Mouse (Mus musculus) embryonic facial prominence, embryonic 14.5 days (tissue): Measurements from ENCODE around the gene Slc35e3. TPM values are rescaled to one million over a fixed set of nuclear protein-coding genes. Genes with fewer than 3 reads are reported as not detected.
"Not testable (repeated sequence)": the region's sequence is repeated elsewhere in the genome, so short reads cannot be mapped to it uniquely, and the experiment has no call there.

Experiments used
- ATAC-seq: fragments of 200-750 bp; cut with Nextera tagmentation; 2 replicates; pipeline ENCODE4 v1.8.0; 2017; ENCODE audit warnings: low read depth, moderate number of reproducible peaks, moderate TSS enrichment
- DNase-seq: peaks from one replicate; pipeline ENCODE4 v3.0.0-alpha.2; 2015; ENCODE audit warnings: low spot score
- H3K27ac ChIP-seq: fragments of 300-500 bp; sonication (generic); replicated peaks from 2 replicates; pipeline ENCODE4 v1.5.1; 2014; ENCODE audit warnings: low read depth, mild to moderate bottlenecking, low read length, moderate library complexity
- H3K27me3 ChIP-seq: fragments of 300-500 bp; sonication (generic); replicated peaks from 2 replicates; pipeline ENCODE4 v1.6.1; 2014; ENCODE audit warnings: low read length; ENCODE audit not compliant: control insufficient read depth, insufficient read depth
- H3K36me3 ChIP-seq: fragments of 300-500 bp; sonication (generic); 2 replicates; pipeline ENCODE4 v1.6.1; 2014; ENCODE audit warnings: low read length, mixed read lengths; ENCODE audit not compliant: control insufficient read depth, insufficient read depth
- H3K4me1 ChIP-seq: fragments of 300-500 bp; sonication (generic); 2 replicates; pipeline ENCODE4 v1.6.1; 2014; ENCODE audit warnings: antibody characterized with exemption, low read length; ENCODE audit not compliant: control insufficient read depth, insufficient read depth
- H3K4me2 ChIP-seq: fragments of 300-500 bp; sonication (generic); 2 replicates; pipeline ENCODE4 v1.6.1; 2014; ENCODE audit warnings: low read depth, mild to moderate bottlenecking, low read length, moderate library complexity, mixed read lengths
- H3K4me3 ChIP-seq: fragments of 300-500 bp; sonication (generic); 2 replicates; pipeline ENCODE4 v1.5.1; 2014; ENCODE audit warnings: low read depth, mild to moderate bottlenecking, low read length
- H3K9ac ChIP-seq: fragments of 300-500 bp; sonication (generic); 2 replicates; pipeline ENCODE4 v1.6.1; 2014; ENCODE audit warnings: low read depth, mild to moderate bottlenecking, low read length, moderate library complexity, mixed read lengths
- H3K9me3 ChIP-seq: fragments of 300-500 bp; sonication (generic); 2 replicates; pipeline ENCODE4 v1.6.1; 2016; ENCODE audit warnings: low read length; ENCODE audit not compliant: control insufficient read depth
- WGBS: fragments of 180-500 bp; shearing (Covaris S2); extraction: QIAGEN DNeasy Blood & Tissue Kit; methylation state at CpG from one replicate; pipeline ENCODE4 v1.1.7; 2014; 5-methylcytosine and 5-hydroxymethylcytosine counted together
- polyA plus RNA-seq: library from polyadenylated mRNA; unstranded; fragments of >200 nt; fragmentation: Nextera tagmentation; extraction: Ambion mirVana; gene quantifications from 2 replicates; pipeline ENCODE4 v1.2.1, GENCODE M21; 2014

Gene Slc35e3
- polyA plus RNA-seq, 1 experiment from 2014 or later, result 15.5 TPM

DNA sequence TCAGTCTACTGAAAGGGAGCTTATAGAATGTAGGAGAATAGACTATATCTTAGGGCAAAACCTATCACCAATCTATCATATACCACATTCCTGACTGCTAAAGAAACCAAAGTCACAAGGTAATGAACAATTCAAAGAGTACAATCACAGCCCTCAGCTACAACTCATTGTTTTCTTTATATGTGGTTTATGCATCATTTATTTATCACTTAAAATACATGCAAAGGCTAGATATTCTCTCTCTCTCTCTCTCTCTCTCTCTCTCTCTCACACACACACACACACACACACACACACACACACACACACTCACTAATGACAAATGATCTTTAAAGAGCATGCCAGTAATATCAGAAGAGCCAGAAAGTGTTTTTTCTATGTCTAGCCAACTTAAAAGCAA lies 40.4 kb downstream of the Slc35e3 start:
- Histone ChIP-seq H3K9me3 (no peaks in the 10 kb centered on the region), H3K4me3 (no peak overlapping the region), H3K27ac (no peak overlapping the region), H3K9ac (no peak overlapping the region), H3K4me1 (peaks cover 8% of the 10 kb centered on the region; the same call in 1 of the 2 replicates), H3K27me3 (no peaks in the 10 kb centered on the region), H3K4me2 (no peak overlapping the region), H3K36me3 (peaks cover 76% of the 10 kb centered on the region)
- no peak for DNase-seq
- ATAC-seq, result no peak

DNA sequence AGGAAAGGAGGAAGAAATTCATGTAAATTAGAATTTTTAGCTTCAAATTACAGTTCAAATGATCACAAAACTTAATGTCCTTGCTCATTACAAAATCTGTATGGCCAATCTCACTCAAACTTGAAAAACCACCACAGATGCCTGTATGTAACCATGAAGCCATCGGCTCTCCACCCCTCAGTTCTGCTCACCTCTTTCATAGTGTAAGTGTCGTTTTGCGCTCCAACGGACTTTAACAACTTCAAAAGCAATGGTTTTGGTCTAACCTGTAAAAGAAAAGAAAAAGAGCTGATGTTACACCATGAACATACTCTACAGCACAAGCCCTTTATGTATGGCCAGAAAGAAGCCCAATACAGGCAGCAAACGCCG lies 41.2 kb downstream of the Slc35e3 start:
- DNase-seq, result no peak
- Histone ChIP-seq H3K36me3 (peaks cover 84% of the 10 kb centered on the region), H3K4me1 (peaks cover 8% of the 10 kb centered on the region; the same call in 1 of the 2 replicates), H3K27ac (no peak overlapping the region), H3K4me2 (no peak overlapping the region), H3K27me3 (no peaks in the 10 kb centered on the region), H3K9me3 (no peaks in the 10 kb centered on the region), H3K9ac (no peak overlapping the region), H3K4me3 (no peak overlapping the region)
- WGBS, result 96% methylated on average over 6 of the region's 6 CpGs
- no peak for ATAC-seq

DNA sequence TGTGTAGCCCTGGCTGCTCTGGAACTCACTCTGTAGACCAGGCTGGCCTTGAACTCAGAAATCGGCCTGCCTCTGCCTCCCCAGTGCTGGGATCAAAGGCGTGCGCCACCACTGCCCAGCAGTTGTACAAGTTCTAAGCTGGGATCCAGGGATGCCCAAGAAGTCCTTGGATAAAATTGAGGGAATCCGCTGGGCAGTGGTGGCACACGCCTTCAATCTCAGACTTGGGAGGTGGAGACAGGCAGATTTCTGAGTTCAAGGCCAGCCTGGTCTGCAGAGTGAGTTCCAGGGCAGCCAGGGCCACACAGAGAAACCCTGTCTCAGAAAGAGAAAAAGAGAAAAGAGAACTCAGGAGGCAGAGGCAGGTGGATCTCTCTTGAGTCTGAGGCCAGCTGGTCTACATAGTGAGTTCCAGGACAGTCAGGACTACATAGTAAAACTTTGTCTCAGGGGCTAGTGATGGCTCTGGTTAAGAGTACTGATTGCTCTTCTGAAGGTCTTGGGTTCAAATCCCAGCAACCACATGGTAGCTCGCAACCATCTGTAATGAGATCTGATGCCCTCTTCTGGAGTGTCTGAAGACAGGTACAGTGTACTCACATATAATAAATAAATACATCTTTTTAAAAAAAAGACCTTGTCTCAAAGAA lies 41.7 kb downstream of the Slc35e3 start:
- not testable (repeated sequence) for ATAC-seq, H3K9ac ChIP-seq, H3K27me3 ChIP-seq, H3K9me3 ChIP-seq, DNase-seq, H3K27ac ChIP-seq, H3K4me2 ChIP-seq, H3K4me1 ChIP-seq, H3K4me3 ChIP-seq
- 95% methylated on average over 6 of the region's 6 CpGs for WGBS
- H3K36me3 ChIP-seq, result peaks cover 88% of the 10 kb centered on the region

DNA sequence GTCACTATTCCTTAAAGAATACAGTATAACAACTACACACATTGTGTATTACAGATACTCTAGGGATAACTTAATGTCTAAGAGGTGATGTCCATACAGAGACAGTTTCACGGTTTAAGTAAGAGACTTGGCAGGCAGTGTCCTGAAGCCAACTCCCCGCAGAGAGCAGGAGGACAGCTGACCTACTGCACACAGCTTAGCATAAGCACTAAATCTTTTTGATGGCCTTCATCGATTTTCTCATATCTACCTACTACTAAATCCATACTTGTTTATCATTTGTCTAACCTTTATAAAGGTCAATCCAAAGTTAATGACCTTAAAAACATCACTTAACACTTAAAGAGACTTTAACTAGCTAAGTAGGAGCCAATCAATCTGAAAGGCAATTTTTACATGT lies 42.7 kb downstream of the Slc35e3 start:
- DNase-seq, result no peak
- no peaks in the 10 kb centered on the region for H3K27me3 ChIP-seq
- no peaks in the 10 kb centered on the region for H3K4me1 ChIP-seq
- no peak overlapping the region for H3K4me2 ChIP-seq
- no peak for ATAC-seq
- 88% methylated on average over 3 of the region's 3 CpGs for WGBS
- no peak overlapping the region for H3K4me3 ChIP-seq
- no peaks in the 10 kb centered on the region for H3K9me3 ChIP-seq
- H3K9ac ChIP-seq, result no peak overlapping the region
- peaks cover 89% of the 10 kb centered on the region for H3K36me3 ChIP-seq
- H3K27ac ChIP-seq, result no peak overlapping the region

DNA sequence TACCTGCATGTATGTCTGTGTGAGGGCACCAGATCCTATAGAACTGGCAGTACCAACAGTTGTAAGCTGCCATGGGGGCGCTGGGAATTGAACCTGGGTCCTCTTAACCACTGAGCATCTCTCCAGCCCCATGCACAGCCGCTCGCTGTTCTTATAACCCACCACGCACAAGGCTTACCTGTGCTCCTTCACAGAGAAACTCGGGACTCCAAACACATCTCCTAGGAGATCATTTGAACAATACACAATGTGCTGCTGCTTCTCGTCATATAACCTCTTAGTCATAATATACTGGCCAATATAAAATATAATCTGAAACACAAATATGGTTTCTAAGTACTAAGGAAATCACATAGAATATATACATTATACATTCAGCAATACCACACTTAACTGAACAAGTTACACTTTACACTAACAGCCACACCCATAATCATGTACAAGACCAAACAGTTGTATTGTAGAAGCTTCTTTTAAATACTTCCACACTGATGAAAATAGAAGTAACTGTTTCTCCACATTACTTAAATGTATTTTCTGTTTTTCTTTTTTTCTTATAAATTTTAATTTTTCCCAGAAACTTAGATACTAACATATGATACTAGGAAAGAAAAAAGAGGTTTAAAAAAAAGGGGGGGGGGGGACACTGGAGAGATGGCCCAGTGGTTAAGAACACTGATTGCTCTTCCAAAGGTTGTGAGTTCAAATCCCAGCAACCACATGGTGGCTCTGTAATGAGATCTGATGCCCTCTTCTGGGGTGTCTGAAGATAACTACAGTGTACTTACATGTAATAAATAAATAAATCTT lies 43.9 kb downstream of the Slc35e3 start:
- peaks cover 93% of the 10 kb centered on the region for H3K36me3 ChIP-seq
- H3K27ac ChIP-seq, result no peak overlapping the region
- ATAC-seq (no peak), DNase-seq (no peak)
- H3K4me2 ChIP-seq, result no peak overlapping the region
- no peaks in the 10 kb centered on the region for H3K27me3 ChIP-seq
- no peaks in the 10 kb centered on the region for H3K9me3 ChIP-seq
- no peak overlapping the region for H3K9ac ChIP-seq
- H3K4me1 ChIP-seq, result no peaks in the 10 kb centered on the region
- no peak overlapping the region for H3K4me3 ChIP-seq
- 94% methylated on average over 6 of the region's 6 CpGs for WGBS

DNA sequence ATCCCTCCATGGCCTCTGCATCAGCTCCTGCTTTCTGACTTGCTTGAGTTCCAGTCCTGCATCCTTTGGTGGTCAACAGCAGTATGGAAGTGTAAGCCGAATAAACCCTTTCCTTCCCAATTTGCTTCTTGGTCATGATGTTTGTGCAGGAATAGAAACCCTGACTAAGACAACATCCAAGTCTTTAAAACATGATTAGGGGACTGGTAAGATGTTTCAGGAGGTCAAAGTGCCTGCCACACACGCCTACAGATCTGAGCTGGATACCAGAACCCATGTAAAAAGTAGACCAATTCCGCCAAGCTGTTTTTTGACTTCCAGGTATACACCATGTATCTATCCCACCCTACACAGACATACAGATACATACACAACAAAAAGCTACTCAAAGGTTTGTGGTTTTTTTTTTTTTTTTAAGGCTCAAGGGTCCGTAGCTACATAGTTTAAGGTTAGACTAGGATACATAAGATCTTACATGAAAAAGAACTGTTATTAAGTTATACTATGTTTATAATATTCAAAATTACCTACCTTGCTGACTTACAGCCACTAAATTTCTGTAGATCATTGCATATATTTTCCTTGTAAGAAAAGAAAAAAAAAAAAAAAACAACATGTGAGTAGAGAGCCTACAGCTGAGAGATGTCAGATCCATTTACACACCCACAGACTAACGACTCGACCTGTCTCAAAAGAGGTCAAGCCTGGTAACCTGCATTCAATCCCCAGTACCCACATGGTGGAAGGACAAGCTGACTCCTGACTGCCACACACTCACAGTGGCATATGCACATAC lies 44.9 kb downstream of the Slc35e3 start:
- Histone ChIP-seq H3K27me3 (no peaks in the 10 kb centered on the region), H3K27ac (no peak overlapping the region), H3K4me2 (no peak overlapping the region), H3K4me3 (no peak overlapping the region), H3K9ac (no peak overlapping the region), H3K9me3 (no peaks in the 10 kb centered on the region), H3K4me1 (no peaks in the 10 kb centered on the region), H3K36me3 (peaks cover 93% of the 10 kb centered on the region)
- ATAC-seq (no peak), DNase-seq (no peak)
- WGBS, result 91% methylated on average over 6 of the region's 6 CpGs

DNA sequence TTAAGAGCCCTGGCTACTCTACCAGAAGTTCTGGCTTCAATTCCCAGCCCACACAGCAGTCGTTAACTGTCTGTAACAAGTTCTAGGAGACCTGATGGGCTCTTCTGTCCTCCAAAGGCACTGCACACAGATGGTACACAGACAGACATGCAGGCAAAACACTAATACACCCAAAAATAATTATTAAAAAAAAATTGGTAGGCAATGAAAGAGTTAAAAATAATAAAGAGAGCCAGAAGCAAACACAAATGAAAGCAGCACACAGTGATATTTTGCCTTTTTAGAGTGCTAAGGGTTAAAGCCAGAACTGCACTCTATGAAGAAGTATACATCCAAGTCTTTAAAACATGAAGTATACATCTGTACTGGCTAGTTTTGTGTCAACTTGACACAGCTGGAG lies 45.7 kb downstream of the Slc35e3 start:
- Histone ChIP-seq H3K9me3 (no peaks in the 10 kb centered on the region), H3K4me2 (no peak overlapping the region), H3K36me3 (peaks cover 96% of the 10 kb centered on the region), H3K4me3 (no peak overlapping the region), H3K9ac (no peak overlapping the region), H3K4me1 (no peaks in the 10 kb centered on the region), H3K27me3 (no peaks in the 10 kb centered on the region), H3K27ac (no peak overlapping the region)
- ATAC-seq, result no peak
- 89% methylated on average over 1 of the region's 1 CpGs for WGBS
- no peak for DNase-seq

DNA sequence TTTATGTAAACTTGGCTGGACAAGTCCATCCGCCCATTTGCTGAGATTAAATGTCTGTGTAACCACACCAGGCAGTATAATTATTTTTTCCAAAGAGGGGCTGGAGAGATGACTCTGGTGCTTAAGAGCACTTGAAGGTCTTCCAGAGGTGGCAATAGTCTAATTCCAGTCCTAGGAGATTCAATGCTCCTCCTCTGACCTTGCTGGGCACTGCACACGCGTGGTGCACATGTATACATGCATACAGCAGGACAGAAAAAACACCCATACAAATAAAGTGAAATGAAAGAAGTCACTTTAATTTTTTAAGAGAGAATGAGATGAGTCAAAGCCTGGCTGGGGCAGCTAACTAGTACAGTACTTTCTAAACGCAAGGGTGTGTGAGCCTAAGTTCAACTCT lies 46.3 kb downstream of the Slc35e3 start:
- Histone ChIP-seq H3K9me3 (no peaks in the 10 kb centered on the region), H3K4me3 (no peak overlapping the region), H3K4me2 (no peak overlapping the region), H3K36me3 (peaks cover 96% of the 10 kb centered on the region), H3K4me1 (no peaks in the 10 kb centered on the region), H3K27me3 (no peaks in the 10 kb centered on the region), H3K9ac (no peak overlapping the region), H3K27ac (no peak overlapping the region)
- ATAC-seq, result no peak
- no peak for DNase-seq
- whole genome bisulfite sequencing, result 95% methylated on average over 4 of the region's 4 CpGs
